ENCODE assay signal across 16 mouse cellular contexts in the genomic region with DNA sequence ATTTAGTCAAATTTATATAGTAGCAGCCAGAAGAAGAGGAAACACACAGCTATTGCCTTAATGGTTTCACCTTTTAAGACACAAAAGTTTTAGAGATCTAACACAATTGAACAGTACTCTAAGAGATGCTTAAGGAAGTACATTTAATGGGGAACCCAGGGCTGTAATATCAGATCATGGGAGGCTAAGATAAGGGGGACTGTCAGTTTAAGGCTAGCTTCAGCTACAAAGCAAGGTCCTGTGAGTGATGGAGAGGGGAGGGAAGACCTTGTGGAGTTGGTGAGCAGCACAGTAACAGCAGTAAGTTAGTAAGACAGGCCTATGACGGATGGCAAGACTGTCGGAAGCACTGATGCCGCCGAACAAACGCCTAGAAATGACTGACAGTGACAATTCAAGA.
"Had no signal": no experiment of that assay in that cellular context is flagged by ENCODE, and none has a peak within 500 bp of the region (broad histone marks: within the 10 kb centered on the region; RNA-seq: fewer than 3 reads in every experiment).

No protein-coding gene starts in this region.

- H3K4me2 ChIP-seq: intestine, embryonic 15.5 days; kidney, embryonic 15.5 days; lung, embryonic 15.5 days; midbrain, embryonic 11.5 days had no signal

- H3K9ac ChIP-seq: intestine, embryonic 15.5 days; kidney, embryonic 15.5 days; lung, embryonic 15.5 days had no signal

- DNase-seq: kidney, adult 11 months; kidney, adult 8-10 months; kidney, postnatal 10 days; kidney, postnatal 36 days; lung, adult 18-20 months; lung, postnatal 10 days; lung, postnatal 36 days; midbrain, embryonic 14.5 days; thymus, adult 2 months; thymus, postnatal 14 days; thymus, postnatal 4 days had no signal

- H3K9me3 ChIP-seq: intestine, embryonic 15.5 days; kidney, embryonic 15.5 days; lung, embryonic 15.5 days; megakaryocyte, embryonic 14.5 days had no signal

- ATAC-seq: intestine, embryonic 15.5 days had no signal

- H3K27me3 ChIP-seq: intestine, embryonic 15.5 days; kidney, embryonic 15.5 days; lung, embryonic 15.5 days; megakaryocyte, embryonic 14.5 days had no signal

- H3K4me1 ChIP-seq: intestine, embryonic 15.5 days; kidney, embryonic 15.5 days; lung, embryonic 15.5 days had no signal

- H3K4me3 ChIP-seq: intestine, embryonic 15.5 days; kidney, embryonic 15.5 days; lung, embryonic 15.5 days; megakaryocyte, embryonic 14.5 days had no signal

- H3K27ac ChIP-seq: intestine, embryonic 15.5 days; kidney, embryonic 15.5 days; lung, embryonic 15.5 days had no signal
